Mouse (Mus musculus) forebrain, embryonic 16.5 days (tissue): Measurements from ENCODE around the gene Dohh. TPM values are rescaled to one million over a fixed set of nuclear protein-coding genes. Genes with fewer than 3 reads are reported as not detected.

Source experiments
- ATAC-seq: fragments of 200-750 bp; cut with Nextera tagmentation; 2 replicates; pipeline ENCODE4 v1.8.0; 2017; ENCODE audit warnings: mild to moderate bottlenecking, moderate library complexity
- H3K27ac ChIP-seq: fragments of 300-500 bp; sonication (generic); 2 replicates; pipeline ENCODE4 v1.5.1; 2014; ENCODE audit warnings: low read length, control low read depth
- H3K27me3 ChIP-seq: fragments of 300-500 bp; sonication (generic); replicated peaks from 2 replicates; pipeline ENCODE4 v1.6.1; 2014; ENCODE audit warnings: low read length; ENCODE audit not compliant: control insufficient read depth, insufficient read depth
- H3K36me3 ChIP-seq: fragments of 300-500 bp; sonication (generic); 2 replicates; pipeline ENCODE4 v1.6.1; 2014; ENCODE audit not compliant: control insufficient read depth, insufficient read depth
- H3K4me1 ChIP-seq: fragments of 300-500 bp; sonication (generic); replicated peaks from 2 replicates; pipeline ENCODE4 v1.6.1; 2014; ENCODE audit warnings: low read length; ENCODE audit not compliant: control insufficient read depth, insufficient read depth
- H3K4me2 ChIP-seq: fragments of 300-500 bp; sonication (generic); 2 replicates; pipeline ENCODE4 v1.6.1; 2014; ENCODE audit warnings: mild to moderate bottlenecking, low read length, control low read depth
- H3K4me3 ChIP-seq: fragments of 300-500 bp; sonication (generic); replicated peaks from 2 replicates; pipeline ENCODE4 v1.5.1; 2014; ENCODE audit warnings: mild to moderate bottlenecking, low read length, control low read depth
- H3K9ac ChIP-seq: fragments of 300-500 bp; sonication (generic); replicated peaks from 2 replicates; pipeline ENCODE4 v1.6.1; 2014; ENCODE audit warnings: low read depth, low read length, control low read depth
- H3K9me3 ChIP-seq: fragments of 300-500 bp; sonication (generic); 2 replicates; pipeline ENCODE4 v1.6.1; 2016; ENCODE audit warnings: low read length; ENCODE audit not compliant: control insufficient read depth
- WGBS: fragments of 180-500 bp; shearing (Covaris S2); extraction: QIAGEN DNeasy Blood & Tissue Kit; methylation state at CpG from one replicate; pipeline ENCODE4 v1.1.7; 2014; 5-methylcytosine and 5-hydroxymethylcytosine counted together
- polyA plus RNA-seq: library from polyadenylated mRNA; unstranded; fragments of >200 nt; fragmentation: Nextera tagmentation; extraction: Ambion mirVana; gene quantifications from 2 replicates; pipeline ENCODE4 v1.2.1, GENCODE M21; 2015

Dohh gene
- polyA plus RNA-seq, 1 experiment from 2014 or later, result 91.0 TPM

DNA sequence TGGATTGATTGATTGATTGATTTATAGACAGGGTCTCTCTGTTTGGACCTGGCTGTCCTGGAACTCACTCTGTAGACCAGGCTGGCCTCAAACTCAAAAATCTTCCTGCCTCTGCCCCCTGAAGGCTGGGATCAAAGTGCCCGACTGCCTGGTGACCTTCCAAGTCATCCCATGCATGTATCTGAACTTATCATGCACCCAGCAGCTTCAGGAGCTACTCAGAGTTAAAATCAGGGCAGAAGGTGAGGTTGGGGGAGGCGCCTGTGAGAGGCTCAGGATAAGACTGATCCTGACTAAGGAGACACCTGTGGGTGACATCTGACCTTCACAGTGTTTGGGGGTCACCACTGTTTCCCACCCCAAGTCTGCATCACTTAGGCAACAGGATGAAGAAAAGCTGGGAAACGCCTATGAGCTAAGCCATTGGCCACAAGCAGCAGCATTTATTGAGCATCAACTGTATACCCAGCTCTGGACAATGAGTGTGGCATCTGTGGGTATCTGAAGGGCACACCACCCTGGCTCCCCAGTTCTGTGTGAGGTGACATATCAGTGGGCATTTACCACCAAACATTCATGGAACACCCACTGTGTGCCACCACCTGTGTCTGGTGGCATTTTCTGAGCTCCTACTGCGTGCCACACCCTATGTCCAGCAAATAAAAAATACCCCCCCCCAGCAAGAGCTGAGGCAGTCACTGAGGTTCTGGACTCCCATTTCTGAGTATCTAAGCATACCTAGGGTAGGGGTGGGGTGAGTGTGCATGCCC lies 39.4 kb downstream of the Dohh start:
- no peak overlapping the region for H3K4me2 ChIP-seq
- no peaks in the 10 kb centered on the region for H3K36me3 ChIP-seq
- H3K9me3 ChIP-seq, result no peaks in the 10 kb centered on the region
- peaks cover 36% of the 10 kb centered on the region for H3K4me1 ChIP-seq
- WGBS, result 68% methylated on average over 4 of the region's 4 CpGs
- no peak overlapping the region for H3K9ac ChIP-seq
- no peak for ATAC-seq
- H3K27me3 ChIP-seq, result peaks cover 3% of the 10 kb centered on the region; the same call in 1 of the 2 replicates
- no peak overlapping the region for H3K4me3 ChIP-seq
- H3K27ac ChIP-seq, result no peak overlapping the region

DNA sequence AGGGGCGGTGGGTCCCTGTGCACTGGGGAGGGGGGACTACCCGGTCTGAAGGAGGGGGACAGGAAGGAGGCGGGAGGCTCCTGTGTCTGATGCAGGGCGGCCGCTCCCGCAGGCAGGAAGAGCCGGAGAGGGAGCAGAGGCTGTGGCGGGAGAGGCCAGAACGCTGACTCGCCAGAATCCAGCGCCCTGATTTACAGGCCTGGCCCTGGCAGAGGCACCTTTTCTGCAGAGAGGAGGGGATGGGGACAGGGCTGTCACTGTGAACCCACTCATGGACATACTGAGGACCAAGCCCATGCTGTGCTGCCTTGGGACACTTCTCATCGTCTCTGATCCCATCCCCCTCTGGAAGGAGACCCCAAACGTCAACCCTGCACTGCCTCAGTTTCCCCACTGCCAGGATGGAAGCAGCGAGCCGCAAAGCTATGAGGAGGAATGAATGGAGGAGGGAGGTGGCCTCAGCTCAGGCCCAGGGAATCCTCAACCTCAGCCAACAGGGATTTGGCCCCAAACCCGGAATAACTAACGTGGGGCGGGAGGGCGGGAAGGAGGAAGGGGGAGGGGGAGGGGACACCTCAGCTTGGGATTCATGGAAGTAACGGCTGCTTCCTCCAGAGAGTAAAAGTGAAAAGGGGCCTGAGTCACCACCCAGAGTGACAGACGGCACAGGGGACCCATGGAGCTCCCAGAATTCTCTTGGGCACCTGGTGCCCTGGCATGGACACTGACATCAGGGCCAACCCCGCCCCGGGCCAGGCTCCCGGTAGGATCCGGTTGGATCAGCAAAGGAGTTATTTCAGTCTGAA lies 40.2 kb downstream of the Dohh start:
- Histone ChIP-seq H3K9ac (no peak overlapping the region), H3K27ac (peak overlapping the region; percentile 47; the same call in 1 of the 2 replicates), H3K9me3 (no peaks in the 10 kb centered on the region), H3K36me3 (no peaks in the 10 kb centered on the region), H3K27me3 (peaks cover 3% of the 10 kb centered on the region; the same call in 1 of the 2 replicates), H3K4me2 (peak overlapping the region; percentile 20), H3K4me3 (no peak overlapping the region), H3K4me1 (peaks cover 34% of the 10 kb centered on the region)
- ATAC-seq, result no peak
- WGBS, result 6% methylated on average over 22 of the region's 25 CpGs

DNA sequence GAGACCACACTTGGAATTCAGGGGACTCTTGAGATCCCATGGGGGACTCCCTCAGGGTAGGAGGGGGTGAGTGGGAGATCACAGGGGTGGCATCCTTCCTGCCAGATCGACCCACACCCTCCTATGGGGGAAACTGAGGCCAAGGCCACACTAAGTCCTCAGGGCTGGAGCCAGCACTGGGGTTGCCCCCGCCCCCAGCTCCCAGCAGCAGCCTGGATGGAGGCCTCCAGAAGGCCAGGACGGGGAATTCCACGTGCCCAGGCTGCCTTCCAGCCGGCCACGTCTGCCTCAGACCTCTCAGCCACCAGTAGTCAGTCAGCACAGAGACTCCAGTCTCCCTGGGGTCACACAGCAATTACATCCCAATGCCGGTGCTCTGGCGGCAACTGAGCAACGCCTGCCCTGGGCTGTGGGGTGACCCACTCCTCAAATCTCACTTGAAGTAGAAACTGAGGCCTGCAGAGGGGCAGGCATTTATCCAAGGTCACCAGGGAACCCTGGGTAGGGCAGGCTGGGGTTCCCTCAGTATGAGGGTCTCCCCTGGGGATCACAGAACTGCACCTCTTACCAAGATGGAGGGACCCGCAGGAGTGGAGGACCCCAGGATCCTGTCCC lies 41.1 kb downstream of the Dohh start:
- Histone ChIP-seq H3K27me3 (peaks cover 3% of the 10 kb centered on the region; the same call in 1 of the 2 replicates), H3K36me3 (no peaks in the 10 kb centered on the region), H3K4me3 (no peak overlapping the region), H3K27ac (peak overlapping the region; percentile 47), H3K4me1 (peaks cover 37% of the 10 kb centered on the region), H3K4me2 (peak overlapping the region; percentile 67), H3K9me3 (no peaks in the 10 kb centered on the region), H3K9ac (0 out of 2 replicates have a peak overlapping the region, but pooled peaks have one; percentile 17)
- no peak for ATAC-seq
- WGBS, result 32% methylated on average over 10 of the region's 10 CpGs

DNA sequence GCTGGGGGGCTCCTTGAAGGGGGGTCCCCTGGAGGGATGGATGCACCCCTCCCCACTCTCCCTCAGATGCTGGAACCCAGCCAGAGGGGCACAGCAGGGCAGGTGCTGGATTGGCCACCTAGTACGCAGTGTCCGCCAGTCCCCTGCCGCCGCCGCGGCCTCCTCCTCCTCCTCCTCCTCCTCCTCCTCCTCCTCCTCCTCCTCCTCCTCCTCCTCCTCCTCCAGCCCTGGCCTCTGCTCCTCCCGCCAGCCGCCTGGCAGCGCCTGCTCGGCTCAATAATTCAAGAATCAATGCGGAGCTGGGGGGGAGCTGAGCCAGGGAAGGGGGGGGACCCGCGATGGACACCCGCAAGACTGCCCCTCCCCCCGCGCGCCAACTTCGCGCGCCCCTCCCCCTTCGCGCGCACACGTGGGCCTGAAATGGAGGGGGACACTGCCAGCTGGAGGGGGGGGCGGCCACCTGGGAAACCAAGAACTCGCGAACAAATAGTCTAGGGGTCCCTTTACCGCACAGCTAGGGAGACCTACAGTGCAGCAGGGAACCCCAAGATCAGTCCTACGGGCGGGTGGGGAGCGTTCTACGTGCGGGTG lies 41.9 kb downstream of the Dohh start:
- Histone ChIP-seq H3K36me3 (no peaks in the 10 kb centered on the region), H3K9me3 (no peaks in the 10 kb centered on the region), H3K9ac (peak overlapping the region; percentile 58), H3K27me3 (peaks cover 3% of the 10 kb centered on the region; the same call in 1 of the 2 replicates), H3K4me1 (peaks cover 40% of the 10 kb centered on the region), H3K4me3 (peak overlapping the region; percentile 45), H3K4me2 (peak overlapping the region; percentile 67), H3K27ac (0 out of 2 replicates have a peak overlapping the region, but pooled peaks have one; percentile 27)
- WGBS, result under 1% methylated on average over 20 of the region's 33 CpGs
- ATAC-seq, result no peak

DNA sequence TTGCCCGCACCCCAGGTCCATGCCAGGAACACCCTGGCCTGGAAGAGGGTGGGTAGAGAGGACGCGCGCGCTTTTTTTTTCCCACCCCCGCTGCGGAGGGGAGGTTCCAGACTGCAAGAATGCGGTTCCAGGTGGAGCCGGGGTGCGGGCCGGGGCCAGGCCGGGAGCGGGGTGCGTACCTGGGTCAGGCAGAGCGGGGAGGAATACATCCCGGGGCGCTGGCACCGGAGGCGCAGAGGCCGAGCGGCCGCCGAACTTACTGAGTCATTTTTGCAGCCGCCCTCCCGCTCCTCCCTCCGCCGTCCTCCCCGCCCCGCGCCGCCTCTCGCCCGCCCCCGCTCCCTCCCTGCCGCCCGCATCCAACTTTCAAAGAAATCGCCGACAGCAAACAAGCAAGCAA lies 42.7 kb downstream of the Dohh start:
- no peak for ATAC-seq
- Histone ChIP-seq H3K9ac (peak overlapping the region; percentile 58), H3K36me3 (no peaks in the 10 kb centered on the region), H3K27me3 (peaks cover 3% of the 10 kb centered on the region; the same call in 1 of the 2 replicates), H3K9me3 (no peaks in the 10 kb centered on the region), H3K27ac (no peak overlapping the region), H3K4me3 (peak overlapping the region; percentile 45), H3K4me1 (peaks cover 46% of the 10 kb centered on the region), H3K4me2 (peak overlapping the region; percentile 67)
- WGBS, result 2% methylated on average over 30 of the region's 38 CpGs

DNA sequence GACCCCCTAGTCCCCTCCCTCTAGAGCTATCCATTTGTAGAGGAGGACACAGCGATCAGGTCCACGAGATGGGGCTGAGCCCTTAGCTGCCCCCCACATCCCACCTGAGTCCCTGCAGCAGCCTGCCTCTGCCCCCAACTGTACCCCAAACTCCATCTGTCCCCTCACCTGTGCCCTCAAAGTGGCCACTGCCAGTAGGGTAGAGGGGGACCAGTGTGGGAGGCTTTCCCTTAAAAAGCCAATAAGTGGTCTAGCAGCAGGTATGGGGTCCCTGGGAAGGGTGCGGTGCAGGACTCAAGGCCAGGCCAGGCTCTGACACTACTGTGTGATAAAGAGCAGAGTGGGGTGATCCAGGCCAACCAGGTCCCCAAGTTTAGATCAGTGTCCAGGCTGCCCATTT lies 43.1 kb downstream of the Dohh start:
- peaks cover 47% of the 10 kb centered on the region for H3K4me1 ChIP-seq
- H3K9ac ChIP-seq, result peak overlapping the region; percentile 58; the same call in 1 of the 2 replicates
- ATAC-seq, result no peak
- peak overlapping the region; percentile 67 for H3K4me2 ChIP-seq
- H3K27me3 ChIP-seq, result peaks cover 3% of the 10 kb centered on the region; the same call in 1 of the 2 replicates
- WGBS, result 31% methylated on average over 3 of the region's 3 CpGs
- no peak overlapping the region for H3K27ac ChIP-seq
- H3K36me3 ChIP-seq, result no peaks in the 10 kb centered on the region
- H3K9me3 ChIP-seq, result no peaks in the 10 kb centered on the region
- peak overlapping the region; percentile 45 for H3K4me3 ChIP-seq

DNA sequence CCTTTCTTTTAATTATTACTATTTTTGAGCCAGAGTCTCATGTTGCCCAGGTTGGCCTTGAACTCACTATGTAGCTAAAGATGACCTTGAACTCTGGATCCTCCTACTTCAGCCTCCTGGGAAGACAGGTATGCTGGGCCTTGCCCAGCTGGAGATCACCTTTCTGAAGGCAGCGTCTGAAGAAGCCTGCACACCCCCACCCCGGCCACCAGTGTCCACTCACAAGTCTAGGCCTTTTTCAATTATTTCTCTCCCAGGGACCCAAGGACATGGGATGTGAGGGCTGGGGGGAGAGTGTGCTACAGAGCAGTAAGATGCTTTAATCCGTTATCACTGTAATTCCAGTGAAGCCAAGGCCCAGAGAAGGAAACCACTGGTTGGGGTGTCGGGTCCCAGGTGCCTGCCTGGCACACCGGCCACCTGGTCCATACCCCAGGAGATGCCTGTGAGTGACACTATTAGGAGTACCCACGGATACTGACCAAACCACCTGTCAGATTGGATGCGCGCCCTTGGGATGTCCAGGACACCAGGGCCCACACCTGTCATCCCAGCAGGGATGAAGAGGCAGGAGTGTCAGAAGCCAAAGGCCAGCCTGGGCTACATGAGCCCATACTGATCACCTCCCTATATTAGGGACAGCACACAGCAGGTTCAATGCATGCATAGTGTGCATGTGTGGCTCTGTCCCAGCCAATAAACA lies 43.7 kb downstream of the Dohh start:
- H3K27ac ChIP-seq, result no peak overlapping the region
- ATAC-seq, result no peak
- no peak overlapping the region for H3K9ac ChIP-seq
- peaks cover 3% of the 10 kb centered on the region; the same call in 1 of the 2 replicates for H3K27me3 ChIP-seq
- 80% methylated on average over 8 of the region's 8 CpGs for WGBS
- peaks cover 51% of the 10 kb centered on the region for H3K4me1 ChIP-seq
- H3K4me3 ChIP-seq, result no peak overlapping the region
- no peaks in the 10 kb centered on the region for H3K9me3 ChIP-seq
- H3K4me2 ChIP-seq, result no peak overlapping the region
- H3K36me3 ChIP-seq, result no peaks in the 10 kb centered on the region

DNA sequence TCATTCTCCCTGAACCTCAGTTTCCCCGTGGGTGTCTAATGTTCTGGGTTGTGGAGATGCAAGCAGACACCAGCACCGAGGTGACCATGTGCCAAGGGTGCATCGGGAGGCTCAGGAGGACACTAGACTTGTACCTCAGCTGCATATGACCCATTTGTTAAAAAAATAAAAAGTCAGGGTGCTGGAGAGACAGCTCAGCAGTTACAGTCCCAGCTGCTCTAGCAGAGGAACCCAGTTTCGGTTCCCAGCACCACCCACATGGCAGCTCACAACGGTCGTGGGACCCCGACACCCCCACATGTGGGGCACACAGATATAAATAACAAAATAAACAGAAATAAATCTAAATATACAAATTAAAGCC lies 44.3 kb downstream of the Dohh start:
- H3K9me3 ChIP-seq, result no peaks in the 10 kb centered on the region
- no peak overlapping the region for H3K4me3 ChIP-seq
- no peak overlapping the region for H3K27ac ChIP-seq
- no peak overlapping the region for H3K9ac ChIP-seq
- 92% methylated on average over 7 of the region's 7 CpGs for WGBS
- H3K4me1 ChIP-seq, result peaks cover 56% of the 10 kb centered on the region
- no peak overlapping the region for H3K4me2 ChIP-seq
- H3K36me3 ChIP-seq, result no peaks in the 10 kb centered on the region
- no peak for ATAC-seq
- peaks cover 3% of the 10 kb centered on the region; the same call in 1 of the 2 replicates for H3K27me3 ChIP-seq
